Mouse (Mus musculus) hindbrain, embryonic 16.5 days (tissue): Measurements from ENCODE around the gene Ccnt1. TPM values are rescaled to one million over a fixed set of nuclear protein-coding genes. Genes with fewer than 3 reads are reported as not detected.

Experiments
- ATAC-seq: fragments of 200-750 bp; cut with Nextera tagmentation; 2 replicates; pipeline ENCODE4 v1.8.0; 2017; ENCODE audit warnings: moderate TSS enrichment, moderate library complexity
- H3K27ac ChIP-seq: fragments of 300-500 bp; sonication (generic); 2 replicates; pipeline ENCODE4 v1.5.1; 2014; ENCODE audit warnings: low read depth, mild to moderate bottlenecking, control low read depth, low read length, moderate library complexity
- H3K27me3 ChIP-seq: fragments of 300-500 bp; sonication (generic); replicated peaks from 2 replicates; pipeline ENCODE4 v1.6.1; 2014; ENCODE audit warnings: low read length; ENCODE audit not compliant: control insufficient read depth, insufficient read depth
- H3K36me3 ChIP-seq: fragments of 300-500 bp; sonication (generic); 2 replicates; pipeline ENCODE4 v1.6.1; 2014; ENCODE audit warnings: mild to moderate bottlenecking, low read length, moderate library complexity, mixed read lengths; ENCODE audit not compliant: control insufficient read depth, insufficient read depth
- H3K4me1 ChIP-seq: fragments of 300-500 bp; sonication (generic); 2 replicates; pipeline ENCODE4 v1.6.1; 2014; ENCODE audit warnings: low read depth, low read length; ENCODE audit not compliant: control insufficient read depth, insufficient read depth
- H3K4me2 ChIP-seq: fragments of 300-500 bp; sonication (generic); 2 replicates; pipeline ENCODE4 v1.6.1; 2014; ENCODE audit warnings: mild to moderate bottlenecking, low read length, control low read depth, moderate library complexity
- H3K4me3 ChIP-seq: fragments of 300-500 bp; sonication (generic); 2 replicates; pipeline ENCODE4 v1.5.1; 2014; ENCODE audit warnings: mild to moderate bottlenecking, low read length, control low read depth, moderate library complexity
- H3K9ac ChIP-seq: fragments of 300-500 bp; sonication (generic); 2 replicates; pipeline ENCODE4 v1.6.1; 2014; ENCODE audit warnings: low read depth, mild to moderate bottlenecking, control low read depth, low read length, moderate library complexity
- H3K9me3 ChIP-seq: fragments of 300-500 bp; sonication (generic); 2 replicates; pipeline ENCODE4 v1.6.1; 2014; ENCODE audit warnings: mild to moderate bottlenecking, low read length, moderate library complexity; ENCODE audit not compliant: control insufficient read depth
- WGBS: fragments of 180-500 bp; shearing (Covaris S2); extraction: QIAGEN DNeasy Blood & Tissue Kit; methylation state at CpG from one replicate; pipeline ENCODE4 v1.1.7; 2014; 5-methylcytosine and 5-hydroxymethylcytosine counted together
- polyA plus RNA-seq: library from polyadenylated mRNA; unstranded; fragments of >200 nt; fragmentation: Nextera tagmentation; extraction: Ambion mirVana; gene quantifications from 2 replicates; pipeline ENCODE4 v1.2.1, GENCODE M21; 2015

The Ccnt1 gene
- polyA plus RNA-seq, 1 experiment from 2014 or later = 58.9 TPM

DNA sequence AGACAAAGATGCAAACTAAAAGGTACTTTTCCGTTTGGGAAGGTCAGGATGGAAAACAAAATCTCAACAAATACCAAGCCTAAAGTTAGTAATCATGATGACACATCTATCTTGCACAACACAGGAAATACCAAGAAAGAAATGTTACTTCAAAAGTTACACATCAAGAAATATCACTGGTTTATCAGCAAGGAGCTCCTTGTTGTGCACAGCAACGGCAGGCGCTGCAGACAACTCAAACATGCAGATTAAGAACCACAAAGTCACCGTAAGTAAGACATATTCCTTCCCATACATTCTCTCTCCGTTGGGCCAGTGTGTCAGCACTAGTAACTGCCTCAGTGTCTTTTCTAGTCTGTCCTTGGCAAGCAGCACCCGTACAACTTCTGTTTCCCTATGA lies 29.7 kb downstream of the Ccnt1 start:
- WGBS = 94% methylated on average over 6 of the region's 6 CpGs
- Histone ChIP-seq H3K9ac (no peak overlapping the region), H3K4me2 (no peak overlapping the region)

DNA sequence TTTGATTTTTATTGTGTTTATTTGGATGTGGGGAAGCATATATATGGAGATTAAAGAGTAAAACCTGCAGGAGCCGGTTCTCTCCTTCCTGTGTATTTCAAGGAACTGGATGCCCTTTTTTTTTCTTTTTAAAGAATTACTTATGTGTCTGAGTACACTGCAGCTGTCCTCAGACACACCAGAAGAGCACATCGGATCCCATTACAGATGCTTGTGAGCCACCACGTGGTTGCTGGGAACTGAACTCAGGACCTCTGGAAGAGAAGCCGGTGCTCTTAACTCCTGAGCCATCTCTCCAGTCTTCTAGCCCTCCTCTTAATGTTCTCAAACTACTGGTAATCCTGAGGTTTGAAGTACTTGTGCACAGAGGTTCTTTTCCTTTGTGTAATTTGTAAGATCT lies 32.8 kb downstream of the Ccnt1 start:
- no peak overlapping the region for H3K4me3 ChIP-seq
- H3K27me3 ChIP-seq = no peaks in the 10 kb centered on the region
- H3K9ac ChIP-seq = no peak overlapping the region
- no peaks in the 10 kb centered on the region for H3K9me3 ChIP-seq
- ATAC-seq = no peak
- no peak overlapping the region for H3K4me2 ChIP-seq
- H3K27ac ChIP-seq = no peak overlapping the region
- H3K4me1 ChIP-seq = peaks cover 1% of the 10 kb centered on the region
- peaks cover 12% of the 10 kb centered on the region for H3K36me3 ChIP-seq
- 73% methylated on average over 4 of the region's 4 CpGs for WGBS

More for the DNA sequence above, 29.7 kb downstream of the Ccnt1 start:
- no peak for ATAC-seq
- Histone ChIP-seq H3K27ac (no peak overlapping the region), H3K9me3 (no peaks in the 10 kb centered on the region), H3K36me3 (peaks cover 34% of the 10 kb centered on the region), H3K27me3 (no peaks in the 10 kb centered on the region), H3K4me3 (no peak overlapping the region), H3K4me1 (no peaks in the 10 kb centered on the region)

DNA sequence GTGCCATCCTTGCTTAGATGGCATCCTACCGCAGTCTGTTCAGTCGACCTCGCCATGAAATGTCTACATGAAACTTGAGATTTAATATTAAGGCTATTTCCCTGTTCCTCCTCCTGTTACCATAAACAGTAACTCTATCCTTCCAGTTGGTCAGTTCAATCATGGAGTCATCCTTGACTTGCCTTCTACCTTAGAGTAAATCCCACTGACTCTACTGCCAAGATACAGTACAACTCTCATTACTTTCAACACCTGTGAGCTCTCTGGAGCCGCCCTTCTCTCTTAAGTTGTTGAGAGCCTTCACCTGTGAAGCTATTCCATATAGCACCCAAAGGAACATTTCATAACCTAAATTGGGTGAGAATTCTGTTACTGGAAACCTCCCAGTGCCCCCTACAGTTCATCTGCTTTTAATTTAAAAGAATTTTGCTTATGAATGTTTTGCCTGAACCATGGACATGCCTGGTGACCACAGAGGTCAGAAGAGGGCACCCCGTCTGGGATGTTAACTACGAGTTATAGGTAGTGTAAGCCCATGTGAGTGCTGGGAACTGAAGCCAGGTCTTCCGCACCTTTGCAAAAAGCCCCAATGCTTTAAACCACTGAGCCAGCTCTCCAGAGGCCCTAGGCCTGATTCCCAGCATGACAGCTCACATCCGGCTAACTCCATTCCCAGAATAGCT lies 33.8 kb downstream of the Ccnt1 start:
- no peak overlapping the region for H3K4me2 ChIP-seq
- no peaks in the 10 kb centered on the region for H3K27me3 ChIP-seq
- H3K9me3 ChIP-seq = no peaks in the 10 kb centered on the region
- 88% methylated on average over 8 of the region's 8 CpGs for WGBS
- H3K27ac ChIP-seq = no peak overlapping the region
- no peak for ATAC-seq
- peaks cover 9% of the 10 kb centered on the region for H3K4me1 ChIP-seq
- no peak overlapping the region for H3K9ac ChIP-seq
- H3K4me3 ChIP-seq = no peak overlapping the region
- peaks cover 7% of the 10 kb centered on the region for H3K36me3 ChIP-seq

DNA sequence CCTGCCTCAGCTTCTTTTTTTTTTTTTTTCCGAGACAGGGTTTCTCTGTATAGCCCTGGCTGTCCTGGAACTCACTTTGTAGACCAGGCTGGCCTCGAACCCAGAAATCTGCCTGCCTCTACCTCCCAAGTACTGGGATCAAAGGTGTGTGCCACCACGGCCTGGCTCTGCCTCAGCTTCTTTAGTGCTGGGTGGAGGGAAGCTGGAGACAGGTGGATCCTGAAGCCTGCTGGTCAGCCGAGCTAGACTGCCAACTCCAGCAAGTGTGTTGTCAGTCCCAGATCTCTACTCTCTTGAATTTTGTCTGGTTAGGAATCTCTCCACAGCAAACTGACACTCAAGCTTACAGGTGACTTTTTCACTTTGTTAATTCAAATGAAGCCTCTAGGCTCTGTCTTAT lies 34.8 kb downstream of the Ccnt1 start:
- WGBS = 93% methylated on average over 4 of the region's 4 CpGs
- Histone ChIP-seq H3K27me3 (no peaks in the 10 kb centered on the region), H3K4me3 (no peak overlapping the region), H3K36me3 (peaks cover 10% of the 10 kb centered on the region), H3K9me3 (no peaks in the 10 kb centered on the region), H3K4me2 (no peak overlapping the region), H3K27ac (no peak overlapping the region), H3K4me1 (peaks cover 11% of the 10 kb centered on the region), H3K9ac (no peak overlapping the region)
- ATAC-seq = no peak

DNA sequence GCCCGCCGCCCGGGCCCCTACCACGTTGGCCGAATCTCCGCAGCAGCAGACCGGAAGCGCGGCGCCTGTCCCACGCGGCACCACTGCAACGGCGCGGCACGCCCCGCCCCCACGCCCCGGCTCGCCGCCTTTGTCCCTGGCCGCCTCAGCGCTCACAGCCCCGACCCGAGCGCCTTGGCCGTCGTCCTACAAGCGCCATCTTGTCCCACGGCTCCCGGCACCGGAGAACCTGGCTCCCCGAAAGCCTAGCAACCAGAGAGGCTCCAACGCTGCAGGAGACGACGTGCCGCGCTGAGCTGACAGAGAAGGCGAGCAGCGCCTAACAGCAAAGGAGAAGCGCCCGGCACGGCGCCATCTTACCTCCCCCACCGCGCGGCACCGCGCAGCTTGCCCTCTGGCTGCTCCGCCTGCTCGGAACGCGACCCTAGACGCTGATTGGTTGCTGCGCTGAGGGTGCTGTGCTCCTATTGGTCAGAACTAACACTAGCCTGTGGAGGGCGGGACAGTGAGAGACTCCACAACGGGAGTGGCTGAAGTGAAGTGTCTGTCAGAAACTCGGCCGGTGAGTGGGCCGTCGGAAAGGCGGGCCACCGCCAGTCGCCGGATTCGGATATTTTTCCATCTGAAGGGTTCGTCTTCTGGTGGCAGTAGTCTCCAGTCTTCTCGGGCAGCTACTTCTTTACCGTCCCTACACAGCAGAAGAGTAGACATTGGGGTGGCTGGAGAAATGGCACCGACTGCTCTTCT lies 36.7 kb downstream of the Ccnt1 start, which contains the start of gene Kansl2:
Kansl2 (minus strand) TSS at position 384 of the 747 bp plus-strand sequence.
- peak; percentile 100 for ATAC-seq
- H3K4me1 ChIP-seq = peaks cover 12% of the 10 kb centered on the region
- H3K4me3 ChIP-seq = peak within 1 kb of the TSS; percentile 75
- H3K27ac ChIP-seq = peak within 1 kb of the TSS; percentile 99
- peak within 1 kb of the TSS; percentile 94 for H3K4me2 ChIP-seq
- WGBS = under 1% methylated on average over 67 of the region's 70 CpGs
- H3K9me3 ChIP-seq = no peaks in the 10 kb centered on the region
- H3K27me3 ChIP-seq = no peaks in the 10 kb centered on the region
- peaks cover 17% of the 10 kb centered on the region for H3K36me3 ChIP-seq
- peak within 1 kb of the TSS; percentile 90 for H3K9ac ChIP-seq

DNA sequence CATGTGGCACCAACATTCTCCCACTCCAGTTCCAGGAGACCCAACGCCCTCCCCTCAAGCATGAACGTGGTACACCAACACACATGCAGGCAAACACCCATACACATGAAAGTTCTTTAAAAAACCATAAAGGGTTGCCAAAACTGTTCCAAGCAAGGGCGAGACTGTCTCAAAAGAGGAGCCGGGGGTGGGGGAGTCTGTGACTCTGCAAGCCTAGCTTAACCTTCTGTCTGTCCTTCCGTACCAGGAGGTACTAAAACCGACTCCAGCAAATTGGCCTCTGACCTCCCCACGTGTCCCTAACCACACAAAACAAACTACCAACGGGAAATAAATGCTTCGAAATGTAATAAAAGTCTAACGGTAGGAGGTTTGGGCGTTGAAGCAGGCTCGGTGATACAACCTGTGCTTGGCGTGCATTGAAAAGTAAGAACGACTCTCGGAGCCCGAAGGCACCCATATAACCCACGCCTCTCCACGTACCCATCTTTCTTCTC lies 37.6 kb downstream of the Ccnt1 start:
- peak overlapping the region; percentile 39; the same call in 1 of the 2 replicates for H3K27ac ChIP-seq
- H3K9ac ChIP-seq = peak overlapping the region; percentile 90
- WGBS = under 1% methylated on average over 18 of the region's 18 CpGs
- H3K4me1 ChIP-seq = peaks cover 12% of the 10 kb centered on the region
- peak overlapping the region; percentile 94 for H3K4me2 ChIP-seq
- no peaks in the 10 kb centered on the region for H3K27me3 ChIP-seq
- peaks cover 26% of the 10 kb centered on the region for H3K36me3 ChIP-seq
- peak overlapping the region; percentile 75 for H3K4me3 ChIP-seq
- no peak for ATAC-seq
- H3K9me3 ChIP-seq = no peaks in the 10 kb centered on the region

DNA sequence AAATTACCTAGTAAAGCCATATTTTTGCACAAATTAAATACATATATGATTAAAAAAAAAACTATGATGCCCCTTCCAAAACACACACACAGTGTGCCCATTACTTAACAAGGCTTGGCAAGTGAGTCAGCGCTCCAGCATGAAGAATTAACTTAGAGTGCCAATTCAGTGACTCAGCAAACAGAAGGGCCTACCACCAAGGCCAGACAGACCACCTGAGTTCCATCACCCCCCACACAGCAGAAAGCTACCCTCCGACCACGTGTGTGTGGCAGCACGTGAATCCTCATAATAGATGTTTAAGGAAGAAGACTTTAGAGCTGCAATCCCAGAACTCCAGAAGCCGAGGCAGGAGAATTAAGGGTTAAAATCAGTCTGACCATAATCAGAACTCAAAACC lies 38.4 kb downstream of the Ccnt1 start:
- peak overlapping the region; percentile 75 for H3K4me3 ChIP-seq
- H3K4me1 ChIP-seq = peaks cover 12% of the 10 kb centered on the region
- H3K27me3 ChIP-seq = no peaks in the 10 kb centered on the region
- 30% methylated on average over 5 of the region's 5 CpGs for WGBS
- peak overlapping the region; percentile 94 for H3K4me2 ChIP-seq
- H3K27ac ChIP-seq = no peak overlapping the region
- no peak for ATAC-seq
- H3K36me3 ChIP-seq = peaks cover 32% of the 10 kb centered on the region
- peak overlapping the region; percentile 90; the same call in 1 of the 2 replicates for H3K9ac ChIP-seq
- H3K9me3 ChIP-seq = no peaks in the 10 kb centered on the region

DNA sequence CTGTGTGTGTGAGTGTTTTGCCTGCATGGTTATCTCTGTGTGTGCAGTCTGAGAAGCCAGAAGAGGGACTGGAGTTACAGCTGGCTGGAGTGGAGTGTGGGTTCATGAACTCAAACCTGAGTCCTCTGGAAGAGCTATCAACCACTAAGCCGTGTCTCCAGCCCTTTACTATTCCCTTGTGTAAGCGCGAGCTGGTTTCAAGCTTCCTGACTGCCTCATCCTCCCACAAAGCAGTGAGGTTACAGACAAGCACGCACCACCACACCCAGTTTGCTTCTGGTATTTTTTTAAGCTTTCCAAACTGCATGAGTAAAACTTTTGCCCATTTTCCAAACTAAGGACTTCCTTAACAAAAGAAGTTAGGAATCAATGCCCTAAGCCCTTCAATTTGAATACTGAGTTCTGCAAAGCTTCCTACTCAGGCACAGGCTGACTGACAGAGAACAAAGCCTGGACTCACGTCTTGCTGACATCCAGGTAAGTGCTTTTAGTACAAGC lies 42.6 kb downstream of the Ccnt1 start:
- Histone ChIP-seq H3K4me3 (no peak overlapping the region), H3K27me3 (no peaks in the 10 kb centered on the region), H3K9me3 (no peaks in the 10 kb centered on the region), H3K36me3 (peaks cover 38% of the 10 kb centered on the region), H3K9ac (no peak overlapping the region), H3K4me2 (no peak overlapping the region), H3K27ac (no peak overlapping the region), H3K4me1 (peaks cover 12% of the 10 kb centered on the region)
- ATAC-seq = no peak
- 93% methylated on average over 5 of the region's 5 CpGs for WGBS
